Mouse (Mus musculus) myocyte (in vitro differentiated cells): ENCODE results near the gene Fam71e1. TPM values are rescaled to one million over a fixed set of nuclear protein-coding genes. Genes with fewer than 3 reads are reported as not detected.
A peak's percentile ranks its signal among the peaks of the same experiment; 100 is the strongest.

ENCODE experiments used
- H3K27me3 ChIP-seq: one replicate; pipeline ENCODE4 v1.6.1; 2011; ENCODE audit not compliant: control insufficient read depth, insufficient read depth, insufficient read length
- H3K36me3 ChIP-seq: one replicate; pipeline ENCODE4 v1.6.1; 2011; ENCODE audit not compliant: control insufficient read depth, insufficient read depth
- H3K4me2 ChIP-seq: one replicate; pipeline ENCODE4 v1.6.1; 2011; ENCODE audit warnings: low read depth, control low read depth
- H3K4me3 ChIP-seq: one replicate; pipeline ENCODE4 v1.5.1; 2011; ENCODE audit warnings: mild to moderate bottlenecking, control low read depth, moderate library complexity
- H3K79me2 ChIP-seq: one replicate; pipeline ENCODE4 v1.6.1; 2011; ENCODE audit not compliant: control insufficient read depth, insufficient read depth
- H3ac ChIP-seq: one replicate; pipeline ENCODE4 v1.6.1; 2011; ENCODE audit not compliant: control insufficient read depth, insufficient read length
- CEBPB ChIP-seq: IDR thresholded peaks from 2 replicates; pipeline ENCODE4 v1.6.1; 2011; ENCODE audit warnings: mild to moderate bottlenecking, moderate library complexity; ENCODE audit not compliant: poor library complexity, insufficient read depth, severe bottlenecking
- E2F4 ChIP-seq: IDR thresholded peaks from one replicate; pipeline ENCODE4 v1.6.1; 2011; ENCODE audit warnings: mild to moderate bottlenecking, control low read depth, moderate library complexity; ENCODE audit not compliant: insufficient read depth
- MAX ChIP-seq: IDR thresholded peaks from one replicate; pipeline ENCODE4 v1.6.1; 2011; ENCODE audit warnings: low read depth, mild to moderate bottlenecking, control low read depth
- MYOD1 ChIP-seq, 3 experiments: IDR thresholded peaks; one replicate each; pipeline ENCODE4 v1.6.1; 2011; ENCODE audit warnings: control low read depth in 2 of 3, low read depth in 2 of 3, mild to moderate bottlenecking in 2 of 3, moderate library complexity in 1 of 3; ENCODE audit not compliant: insufficient read length in 2 of 3, control insufficient read depth in 1 of 3
- MYOG ChIP-seq, 3 experiments: IDR thresholded peaks; one replicate each; pipeline ENCODE4 v1.6.1; 2011; ENCODE audit warnings: control low read depth in 2 of 3, low read depth in 2 of 3, mild to moderate bottlenecking in 2 of 3; ENCODE audit not compliant: insufficient read length in 2 of 3, control insufficient read depth in 1 of 3, insufficient read depth in 1 of 3
- POLR2A ChIP-seq: IDR thresholded peaks from one replicate; pipeline ENCODE4 v1.6.1; 2011; ENCODE audit warnings: low read depth, mild to moderate bottlenecking, control low read depth, moderate library complexity; ENCODE audit not compliant: insufficient read length
- POLR2AphosphoS2 ChIP-seq: IDR thresholded peaks from one replicate; pipeline ENCODE4 v1.6.1; 2011; ENCODE audit warnings: low read depth, control low read depth; ENCODE audit not compliant: insufficient read length
- REST ChIP-seq: IDR thresholded peaks from one replicate; pipeline ENCODE4 v1.6.1; 2011; ENCODE audit warnings: mild to moderate bottlenecking, control low read depth, moderate library complexity; ENCODE audit not compliant: insufficient read depth, insufficient read length
- SRF ChIP-seq: IDR thresholded peaks from one replicate; pipeline ENCODE4 v1.6.1; 2011; ENCODE audit warnings: low read depth; ENCODE audit not compliant: control insufficient read depth, insufficient read length
- TCF12 ChIP-seq: IDR thresholded peaks from one replicate; pipeline ENCODE4 v1.6.1; 2011; ENCODE audit warnings: mild to moderate bottlenecking, control low read depth; ENCODE audit not compliant: poor library complexity, insufficient read depth, severe bottlenecking
- TCF3 ChIP-seq: IDR thresholded peaks from one replicate; pipeline ENCODE4 v1.6.1; 2011; ENCODE audit warnings: low read depth, control low read depth; ENCODE audit not compliant: insufficient read length
- USF1 ChIP-seq: IDR thresholded peaks from one replicate; pipeline ENCODE4 v1.6.1; 2011; ENCODE audit warnings: low read depth, mild to moderate bottlenecking, control low read depth, moderate library complexity
- polyA plus RNA-seq: library from polyadenylated mRNA; unstranded; fragments of >200 nt; fragmentation: generic; extraction: Trizol; gene quantifications from one replicate; pipeline ENCODE4 v1.2.1, GENCODE M21; 2012; ENCODE audit warnings: missing spikeins

The Fam71e1 gene
- polyA plus RNA-seq, 1 experiment = 1.7 TPM

- Histone ChIP-seq H3K79me2 (no peaks in the 10 kb centered on the region), H3K4me3 (no peak within 1 kb of the TSS), H3K4me2 (peak within 1 kb of the TSS; percentile 58), H3ac (no peak within 1 kb of the TSS), H3K36me3 (no peaks in the 10 kb centered on the region), H3K27me3 (peaks cover 6% of the 10 kb centered on the region)
- TF ChIP-seq CEBPB (no peak), TCF12 (no peak), MAX (no peak), POLR2AphosphoS2 (no peak), MYOG (IDR thresholded peaks at IDR 0.05; ENCODE audit: control insufficient read depth in 1 of 3, insufficient read depth in 1 of 3, insufficient read length in 2 of 3, low read depth in 2 of 3) (peak in 1 of 3 experiments; percentile 70), USF1 (no peak), MYOD1 (IDR thresholded peaks at IDR 0.05; ENCODE audit: control insufficient read depth in 1 of 3, insufficient read length in 2 of 3, low read depth in 2 of 3) (peak in 1 of 3 experiments; percentile 47), TCF3 (no peak), SRF (no peak), POLR2A (no peak), E2F4 (no peak)
These were observed 28.1 kb downstream of the Fam71e1 start, which contains the start of gene Mybpc2 for GRCm38 (mm10) chr7:44524502-44524901. Gene Mybpc2, minus strand, starts transcription at chr7:44524656.

- Histone ChIP-seq H3ac (no peak overlapping the region), H3K79me2 (no peaks in the 10 kb centered on the region), H3K4me2 (peak overlapping the region; percentile 58), H3K27me3 (peaks cover 6% of the 10 kb centered on the region), H3K36me3 (no peaks in the 10 kb centered on the region), H3K4me3 (no peak overlapping the region)
- TF ChIP-seq MYOG (IDR thresholded peaks at IDR 0.05; ENCODE audit: control insufficient read depth in 1 of 3, insufficient read depth in 1 of 3, insufficient read length in 2 of 3, low read depth in 2 of 3) (peak in 1 of 3 experiments; percentile 44), MAX (no peak), REST (no peak), MYOD1 (IDR thresholded peaks at IDR 0.05; ENCODE audit: control insufficient read depth in 1 of 3, insufficient read length in 2 of 3, low read depth in 2 of 3) (peak in 1 of 3 experiments; percentile 34)
These were observed 28.9 kb downstream of the Fam71e1 start for GRCm38 (mm10) chr7:44525126-44525832.

- Histone ChIP-seq H3K27me3 (no peaks in the 10 kb centered on the region), H3K4me2 (no peak overlapping the region)
These were observed 30.2 kb downstream of the Fam71e1 start for GRCm38 (mm10) chr7:44526414-44527154.

GRCm38 (mm10) chr7:44527483-44528398, 31.4 kb downstream of the Fam71e1 start:
- no peak for TF ChIP-seq MYOG (IDR thresholded peaks at IDR 0.05; ENCODE audit: control insufficient read depth in 1 of 3, insufficient read depth in 1 of 3, insufficient read length in 2 of 3, low read depth in 2 of 3)
- no peak for TF ChIP-seq CEBPB
- no peak for TF ChIP-seq USF1
- TF ChIP-seq SRF = no peak
- no peak for TF ChIP-seq POLR2AphosphoS2
- no peaks in the 10 kb centered on the region for H3K36me3 ChIP-seq
- no peak overlapping the region for H3K4me3 ChIP-seq
- H3K79me2 ChIP-seq = no peaks in the 10 kb centered on the region
- no peaks in the 10 kb centered on the region for H3K27me3 ChIP-seq
- H3K4me2 ChIP-seq = peak overlapping the region; percentile 46
- H3ac ChIP-seq = no peak overlapping the region

More at GRCm38 (mm10) chr7:44526414-44527154, 30.2 kb downstream of the Fam71e1 start:
- no peak for TF ChIP-seq TCF3
- no peak for TF ChIP-seq POLR2A
- Histone ChIP-seq H3ac (no peak overlapping the region), H3K4me3 (no peak overlapping the region), H3K36me3 (no peaks in the 10 kb centered on the region), H3K79me2 (no peaks in the 10 kb centered on the region)

GRCm38 (mm10) chr7:44529518-44529917, 33.1 kb downstream of the Fam71e1 start:
- Histone ChIP-seq H3K79me2 (no peaks in the 10 kb centered on the region), H3K36me3 (no peaks in the 10 kb centered on the region), H3ac (no peak overlapping the region), H3K27me3 (no peaks in the 10 kb centered on the region), H3K4me2 (no peak overlapping the region), H3K4me3 (no peak overlapping the region)
- TF ChIP-seq SRF (no peak), REST (no peak), TCF12 (no peak), MYOD1 (IDR thresholded peaks at IDR 0.05; ENCODE audit: control insufficient read depth in 1 of 3, insufficient read length in 2 of 3, low read depth in 2 of 3) (no peak), CEBPB (no peak), POLR2AphosphoS2 (no peak), E2F4 (no peak), MYOG (IDR thresholded peaks at IDR 0.05; ENCODE audit: control insufficient read depth in 1 of 3, insufficient read depth in 1 of 3, insufficient read length in 2 of 3, low read depth in 2 of 3) (no peak), POLR2A (no peak), MAX (no peak), TCF3 (no peak), USF1 (no peak)
